Mouse (Mus musculus) E14TG2a.4 (cell line): Measurements from ENCODE around the gene Tex44.

ENCODE experiments used
- CTCF ChIP-seq: conservative IDR thresholded peaks from 2 replicates; pipeline ENCODE4 v1.5.1; 2014; ENCODE audit warnings: low read length
- NANOG ChIP-seq: IDR thresholded peaks from 2 replicates; pipeline ENCODE4 v1.6.1; 2014; ENCODE audit warnings: borderline replicate concordance, low read length, mixed read lengths

DNA sequence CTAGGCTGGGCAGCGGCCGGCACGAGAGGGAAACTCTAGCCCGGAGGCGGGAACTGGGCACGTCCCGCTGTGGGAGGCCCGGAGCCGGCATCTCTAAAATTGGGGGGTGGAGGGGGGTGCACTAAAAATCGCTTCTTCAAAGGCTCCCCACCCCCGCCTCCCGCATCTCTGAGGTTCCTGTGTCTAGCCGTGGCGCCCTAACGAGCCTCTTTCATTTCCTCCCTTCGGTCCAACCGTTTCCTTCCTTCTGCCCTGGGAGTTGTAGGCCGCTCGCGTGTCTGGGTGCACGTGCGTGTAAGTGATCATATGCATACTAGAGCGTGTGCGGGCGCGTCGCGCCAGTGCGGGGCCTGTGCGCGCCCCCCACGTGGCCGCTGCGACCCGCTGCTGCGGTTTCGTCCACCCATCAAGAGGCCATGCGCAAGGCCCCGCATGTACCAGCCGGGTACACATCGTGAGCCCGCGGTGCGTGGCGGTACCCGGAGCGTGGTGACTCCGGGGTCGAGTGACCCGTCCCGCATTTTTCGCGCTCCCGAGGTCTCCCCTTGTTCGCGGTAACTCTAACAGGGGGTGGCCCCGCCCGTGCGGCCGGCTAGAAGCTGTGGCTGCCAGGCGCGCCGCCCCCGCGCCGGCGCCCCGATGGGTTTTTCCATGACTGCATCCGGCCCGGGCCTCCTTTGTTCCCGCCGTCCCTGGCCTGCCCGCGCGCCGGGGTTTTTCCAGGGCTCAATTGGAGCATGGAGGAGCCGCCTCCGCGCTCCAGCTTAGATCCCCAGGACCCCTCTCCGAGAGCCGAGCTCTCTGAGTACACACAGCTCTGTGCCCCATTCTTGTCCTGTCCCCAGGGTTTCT, 16.1 kb downstream of the Tex44 start:
- TF ChIP-seq CTCF (no peak), NANOG (no peak)
